Mouse (Mus musculus): Measurements from ENCODE around the gene Mdm2. TPM values are rescaled to one million over a fixed set of nuclear protein-coding genes. Genes with fewer than 3 reads are reported as not detected.
"Not testable (repeated sequence)": the region's sequence is repeated elsewhere in the genome, so short reads cannot be mapped to it uniquely, and the experiment has no call there.

The Mdm2 gene
- total and polyA plus RNA-seq, 3 experiments, result 24.5 to 51.8 (median 50.1) TPM

DNA sequence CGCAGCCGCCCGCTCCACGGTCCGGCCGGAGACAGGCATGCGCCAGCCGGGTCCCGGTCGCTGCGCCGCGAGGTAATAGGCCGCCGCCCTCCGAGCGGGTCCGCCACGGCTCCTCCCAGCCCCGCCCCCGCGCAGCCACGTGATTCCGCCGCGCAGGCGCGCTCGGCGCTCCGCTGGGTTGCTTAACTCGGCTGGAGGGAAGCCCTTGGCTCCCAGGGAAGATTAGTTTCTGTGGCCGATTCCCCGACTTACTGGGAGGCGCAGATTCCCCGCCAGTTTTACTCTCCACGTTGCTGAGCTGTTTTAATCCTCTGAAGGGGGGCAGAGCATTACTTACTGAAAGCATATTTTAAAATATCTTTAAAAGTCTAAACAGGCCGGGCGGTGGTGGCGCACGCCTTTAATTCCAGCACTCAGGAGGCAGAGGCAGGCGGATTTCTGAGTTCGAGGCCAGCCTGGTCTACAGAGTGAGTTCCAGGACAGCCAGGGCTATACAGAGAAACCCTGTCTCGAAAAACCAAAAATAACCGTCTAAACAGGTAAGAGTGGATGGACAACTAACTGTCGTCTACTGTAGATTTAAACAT lies 35.8 kb upstream of the Mdm2 start, which contains the start of gene Slc35e3:
Slc35e3 (minus strand) TSS at position 69 of the 587 bp plus-strand sequence.
- Histone ChIP-seq H3K27ac (peak within 1 kb of the TSS; percentile 78), H3K27me3 (ENCODE audit: control insufficient read depth, insufficient read depth, low read length) (no peaks in the 10 kb centered on the region), H3K9ac (ENCODE audit: low read depth, low read length) (peak within 1 kb of the TSS; percentile 74), H3K4me3 (peak within 1 kb of the TSS; percentile 62), H3K4me1 (ENCODE audit: control insufficient read depth, insufficient read depth, low read length) (no peaks in the 10 kb centered on the region), H3K79me2 (replicated peaks; ENCODE audit: control insufficient read depth, insufficient read depth, low read length) (no peaks in the 10 kb centered on the region), H3K36me3 (ENCODE audit: control insufficient read depth, insufficient read depth, low read length) (no peaks in the 10 kb centered on the region)
- peak; percentile 98 to 100 for DNase-seq
- TF ChIP-seq EP300 (IDR thresholded peaks at IDR 0.05; ENCODE audit: insufficient read depth, low read depth, low read length), result no peak
- peak; percentile 65 for TF ChIP-seq POLR2A (IDR thresholded peaks at IDR 0.05; ENCODE audit: insufficient read depth, low read depth, low read length)
- intact Hi-C loops (cut with DNase I), result loop anchor here (1.0 to 5.0 kb wide), 2 partner anchors 45 to 101 kb away; partner anchors contain the start of gene Rap1b
- 12% methylated on average over 46 of the region's 46 CpGs for WGBS

DNA sequence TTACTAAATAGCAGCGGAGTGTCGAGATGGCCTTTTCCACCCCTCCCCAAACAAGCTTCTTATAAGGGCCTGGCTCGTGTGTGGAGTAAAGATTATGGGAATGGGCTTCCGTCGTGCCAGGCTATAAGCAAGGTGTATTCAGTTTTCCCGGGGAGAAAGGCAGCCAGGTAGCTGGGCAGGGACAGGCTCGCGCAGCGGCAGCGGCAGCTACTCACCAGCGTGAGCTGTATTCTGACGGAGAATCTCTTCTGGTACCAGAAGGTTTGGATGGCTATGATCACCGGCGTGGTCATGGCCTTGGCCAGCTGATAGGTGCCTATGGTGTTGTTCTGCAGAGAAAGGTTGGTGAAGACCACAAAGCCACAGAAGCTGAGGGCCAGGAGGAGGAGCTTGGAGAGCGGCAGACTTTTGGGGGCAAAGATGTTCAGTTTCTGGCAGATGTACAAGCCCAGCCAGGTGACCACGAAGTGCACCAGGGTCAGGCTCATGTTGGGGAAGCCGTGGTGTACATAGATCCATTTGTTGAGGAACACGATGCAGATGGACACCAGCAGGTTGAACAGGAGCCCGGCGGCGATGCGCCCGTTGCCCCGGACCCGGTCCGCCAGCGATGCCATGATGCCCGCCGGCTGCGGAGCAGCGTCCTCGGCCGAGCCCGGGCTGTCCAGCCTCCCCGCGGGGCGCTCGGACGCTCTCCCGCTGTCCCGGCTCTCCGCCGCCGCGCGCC lies 35.2 kb upstream of the Mdm2 start:
- intact Hi-C loops (cut with DNase I), result loop anchor here (1.0 to 5.0 kb wide), 3 partner anchors 35 to 102 kb away; partner anchors contain the start of genes Mdm2 and Rap1b
- DNase-seq, result peak; percentile 22 to 35
- Histone ChIP-seq H3K9ac (ENCODE audit: low read depth, low read length) (peak overlapping the region; percentile 74), H3K4me3 (peak overlapping the region; percentile 62), H3K27ac (peak overlapping the region; percentile 78; the same call in 1 of the 2 replicates)
- not testable (repeated sequence) for H3K79me2 ChIP-seq (replicated peaks; ENCODE audit: control insufficient read depth, insufficient read depth, low read length); H3K27me3 ChIP-seq (ENCODE audit: control insufficient read depth, insufficient read depth, low read length); H3K36me3 ChIP-seq (ENCODE audit: control insufficient read depth, insufficient read depth, low read length); H3K4me1 ChIP-seq (ENCODE audit: control insufficient read depth, insufficient read depth, low read length)
- WGBS, result 2% methylated on average over 24 of the region's 46 CpGs

DNA sequence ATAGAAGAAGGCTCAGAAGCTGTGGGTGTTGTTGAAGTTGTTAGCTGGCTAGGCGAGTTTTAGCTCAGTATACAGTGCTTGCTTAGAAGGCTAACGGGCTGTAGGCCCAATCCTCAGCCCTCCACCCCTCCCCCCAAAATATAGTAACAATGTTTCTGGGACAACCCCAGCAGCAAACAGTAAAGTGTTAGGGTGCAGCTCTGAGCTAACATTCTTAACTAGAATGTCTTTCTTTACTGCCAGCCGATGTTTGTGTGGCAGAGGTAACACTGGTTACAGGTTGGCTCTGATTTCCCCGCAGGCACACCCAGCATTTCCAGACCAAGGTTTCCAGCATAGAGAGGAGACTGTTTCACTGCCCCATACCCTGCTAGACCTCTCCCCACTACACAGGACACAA lies 33.4 kb upstream of the Mdm2 start:
- H3K79me2 ChIP-seq (replicated peaks; ENCODE audit: control insufficient read depth, insufficient read depth, low read length), result no peaks in the 10 kb centered on the region
- no peak for TF ChIP-seq CTCF (IDR thresholded peaks at IDR 0.05)
- TF ChIP-seq POLR2A (IDR thresholded peaks at IDR 0.05; ENCODE audit: insufficient read depth, low read depth, low read length), result no peak
- TF ChIP-seq EP300 (IDR thresholded peaks at IDR 0.05; ENCODE audit: insufficient read depth, low read depth, low read length), result no peak
- no peaks in the 10 kb centered on the region for H3K27me3 ChIP-seq (ENCODE audit: control insufficient read depth, insufficient read depth, low read length)
- H3K4me1 ChIP-seq (ENCODE audit: control insufficient read depth, insufficient read depth, low read length), result no peaks in the 10 kb centered on the region
- H3K9ac ChIP-seq (ENCODE audit: low read depth, low read length), result no peak overlapping the region
- no peak overlapping the region for H3K4me3 ChIP-seq
- intact Hi-C loops (cut with DNase I), result loop anchor here (2.0 kb wide), 1 partner anchor 33 kb away; the partner anchor contains the start of gene Mdm2
- 81% methylated on average over 4 of the region's 4 CpGs for WGBS
- no peak for DNase-seq
- no peak overlapping the region for H3K27ac ChIP-seq
- no peaks in the 10 kb centered on the region for H3K36me3 ChIP-seq (ENCODE audit: control insufficient read depth, insufficient read depth, low read length)

DNA sequence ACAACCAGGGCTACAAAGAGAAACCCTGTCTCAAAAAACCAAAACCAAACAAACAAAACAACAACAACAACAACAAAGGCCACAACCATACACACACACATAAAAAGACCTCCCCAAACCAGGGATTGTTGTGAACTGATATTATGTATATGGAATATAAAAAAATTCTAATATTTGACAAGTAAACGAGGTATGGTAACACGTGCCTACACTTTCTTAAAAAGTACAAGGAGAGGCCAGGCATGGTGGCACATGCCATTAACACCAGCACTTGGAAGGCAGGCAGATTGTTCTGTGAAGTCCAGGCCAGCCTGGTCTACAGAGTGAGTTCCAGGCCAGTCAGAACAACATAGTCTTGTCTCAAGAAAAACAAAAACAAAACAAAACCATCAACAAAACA lies 32.6 kb upstream of the Mdm2 start:
- Histone ChIP-seq H3K27ac (no peak overlapping the region), H3K36me3 (ENCODE audit: control insufficient read depth, insufficient read depth, low read length) (no peaks in the 10 kb centered on the region), H3K4me3 (no peak overlapping the region), H3K4me1 (ENCODE audit: control insufficient read depth, insufficient read depth, low read length) (no peaks in the 10 kb centered on the region), H3K9ac (ENCODE audit: low read depth, low read length) (no peak overlapping the region), H3K27me3 (ENCODE audit: control insufficient read depth, insufficient read depth, low read length) (no peaks in the 10 kb centered on the region), H3K79me2 (replicated peaks; ENCODE audit: control insufficient read depth, insufficient read depth, low read length) (no peaks in the 10 kb centered on the region)
- WGBS, result 92% methylated on average over 2 of the region's 2 CpGs
- TF ChIP-seq CTCF (IDR thresholded peaks at IDR 0.05) (no peak), POLR2A (IDR thresholded peaks at IDR 0.05; ENCODE audit: insufficient read depth, low read depth, low read length) (no peak), EP300 (IDR thresholded peaks at IDR 0.05; ENCODE audit: insufficient read depth, low read depth, low read length) (no peak)
- DNase-seq, result no peak
- intact Hi-C loops (cut with DNase I), result no loop called here

DNA sequence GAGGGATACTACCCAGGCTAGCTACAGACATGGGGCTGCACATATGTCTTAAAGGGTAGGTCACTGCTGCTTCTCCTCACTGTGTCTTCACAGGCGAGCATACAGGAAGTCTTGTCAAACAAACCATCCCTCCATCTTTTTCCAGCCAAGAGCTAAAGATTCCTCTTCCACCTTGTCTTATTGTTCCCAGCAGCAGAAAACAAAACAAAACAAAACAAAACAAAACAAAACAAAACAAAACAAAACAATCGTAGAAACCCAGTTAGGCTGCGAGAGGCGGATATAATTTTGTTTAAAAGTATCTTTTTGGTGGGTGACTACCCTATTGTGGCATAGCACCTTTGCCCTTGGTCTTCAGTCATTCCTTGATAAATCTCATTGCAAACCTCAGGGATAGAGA lies 32.1 kb upstream of the Mdm2 start:
- WGBS, result 80% methylated on average over 4 of the region's 4 CpGs
- no peaks in the 10 kb centered on the region for H3K36me3 ChIP-seq (ENCODE audit: control insufficient read depth, insufficient read depth, low read length)
- no peak overlapping the region for H3K9ac ChIP-seq (ENCODE audit: low read depth, low read length)
- intact Hi-C loops (cut with DNase I), result no loop called here
- DNase-seq, result no peak
- H3K79me2 ChIP-seq (replicated peaks; ENCODE audit: control insufficient read depth, insufficient read depth, low read length), result no peaks in the 10 kb centered on the region
- no peak overlapping the region for H3K27ac ChIP-seq
- H3K27me3 ChIP-seq (ENCODE audit: control insufficient read depth, insufficient read depth, low read length), result no peaks in the 10 kb centered on the region
- no peaks in the 10 kb centered on the region for H3K4me1 ChIP-seq (ENCODE audit: control insufficient read depth, insufficient read depth, low read length)
- no peak overlapping the region for H3K4me3 ChIP-seq
- TF ChIP-seq EP300 (IDR thresholded peaks at IDR 0.05; ENCODE audit: insufficient read depth, low read depth, low read length), result no peak
- no peak for TF ChIP-seq POLR2A (IDR thresholded peaks at IDR 0.05; ENCODE audit: insufficient read depth, low read depth, low read length)
- no peak for TF ChIP-seq CTCF (IDR thresholded peaks at IDR 0.05)
